Mouse (Mus musculus) cerebellum, adult 11-12 months (tissue): ENCODE measurements at regions not wholly inside any gene's neighbourhood (a gene's known extent, or its start where the extent isn't known, plus 50 kb on each side); places are given as distances from the start of the nearest gene placed in this dataset.
"Not testable (repeated sequence)": the region's sequence is repeated elsewhere in the genome, so short reads cannot be mapped to it uniquely, and the experiment has no call there.

Source experiments
- DNase-seq: peaks from one replicate; pipeline ENCODE4 v3.0.0; 2022

- DNase-seq = no peak
Measured at GRCm38 (mm10) chr13:107573499-107574355, 470.5 kb upstream of the Smim15 start.

- no peak for DNase-seq
Measured at GRCm38 (mm10) chr13:107571539-107571938, 472.7 kb upstream of the Smim15 start.

DNA sequence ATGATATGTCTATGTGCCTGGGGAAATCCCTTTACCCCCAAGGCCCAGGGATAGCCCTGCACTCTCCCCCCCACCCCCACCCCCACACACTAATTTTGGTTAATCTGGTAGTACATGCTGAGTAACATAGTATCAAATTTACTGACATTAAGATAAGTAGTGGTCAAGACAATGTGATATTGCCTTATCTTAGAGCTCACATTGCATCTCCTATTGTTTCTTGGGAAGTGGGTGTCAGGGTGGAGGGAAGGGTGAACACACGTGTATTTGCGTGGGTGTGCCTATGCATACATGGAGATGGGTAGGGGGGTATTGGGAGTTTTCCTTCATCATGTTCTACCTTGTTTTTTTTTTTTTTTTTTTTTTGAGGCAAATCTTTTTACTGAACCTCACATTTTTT lies 474.8 kb upstream of the Smim15 start:
- DNase-seq = no peak

GRCm38 (mm10) chr13:107568701-107569121 lies 475.5 kb upstream of the Smim15 start:
- no peak for DNase-seq

DNA sequence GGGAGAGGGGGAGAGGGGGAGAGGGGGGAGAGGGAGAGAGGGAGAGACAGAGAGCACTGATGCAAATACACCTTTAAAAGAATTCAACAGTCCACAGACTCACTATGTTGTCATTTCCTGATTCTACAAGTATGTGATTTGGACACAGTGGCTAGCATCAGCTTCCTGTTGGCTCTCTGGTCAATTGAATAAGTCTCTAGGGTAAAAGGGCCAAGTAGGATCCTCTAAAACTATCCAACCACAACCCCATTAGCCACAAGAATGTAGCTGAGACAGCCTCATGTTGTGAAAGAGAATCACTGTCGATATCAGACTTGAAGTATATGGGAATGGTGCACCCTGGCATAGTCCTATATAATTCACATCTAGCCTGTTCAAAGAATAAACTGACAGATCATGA lies 481.8 kb upstream of the Smim15 start:
- no peak for DNase-seq

GRCm38 (mm10) chr13:107561529-107561928 lies 482.7 kb upstream of the Smim15 start:
- DNase-seq = no peak

- no peak for DNase-seq
Measured at GRCm38 (mm10) chr13:107555958-107556357, 488.3 kb upstream of the Smim15 start.

DNA sequence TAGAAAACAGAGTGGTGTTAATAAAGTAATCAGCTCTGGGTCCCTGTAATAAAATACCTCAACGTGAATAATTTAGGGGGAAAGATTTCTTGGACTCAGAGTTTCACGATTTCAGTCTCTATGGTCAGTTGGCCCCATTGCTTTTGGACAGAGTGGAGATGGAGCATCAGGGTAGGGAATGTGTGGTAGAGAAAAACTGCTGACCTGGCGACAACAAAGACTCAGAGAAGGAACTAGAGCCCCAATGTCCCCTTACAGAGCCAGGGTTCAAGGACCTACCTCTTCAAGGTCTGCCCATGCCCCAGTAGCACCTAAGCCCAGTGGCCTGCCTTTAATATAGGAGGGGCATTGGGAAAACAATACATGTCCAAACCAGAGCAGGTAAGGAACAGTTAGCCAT lies 490.2 kb upstream of the Smim15 start:
- DNase-seq = no peak

DNA sequence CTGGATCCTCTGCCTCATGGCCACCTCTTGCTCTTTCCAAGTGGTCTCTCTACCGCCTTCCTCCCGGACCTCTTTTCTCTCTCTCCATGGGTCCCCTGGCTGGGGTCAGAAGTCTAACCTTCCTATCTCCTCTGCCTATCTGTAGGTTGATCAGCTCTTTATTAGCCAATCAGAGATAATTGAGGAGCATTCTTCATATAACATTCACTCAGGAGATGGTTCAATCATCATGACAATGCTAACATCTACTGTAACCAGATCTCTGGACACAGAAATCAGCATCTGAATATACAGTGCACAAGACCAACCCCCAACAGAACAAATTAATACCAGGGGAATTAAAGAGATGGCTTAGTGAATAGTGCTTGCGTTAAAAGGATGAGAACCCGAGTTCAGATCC lies 492.1 kb upstream of the Smim15 start:
- DNase-seq = no peak

GRCm38 (mm10) chr13:107549995-107550394 lies 494.3 kb upstream of the Smim15 start:
- DNase-seq = not testable (repeated sequence)

DNA sequence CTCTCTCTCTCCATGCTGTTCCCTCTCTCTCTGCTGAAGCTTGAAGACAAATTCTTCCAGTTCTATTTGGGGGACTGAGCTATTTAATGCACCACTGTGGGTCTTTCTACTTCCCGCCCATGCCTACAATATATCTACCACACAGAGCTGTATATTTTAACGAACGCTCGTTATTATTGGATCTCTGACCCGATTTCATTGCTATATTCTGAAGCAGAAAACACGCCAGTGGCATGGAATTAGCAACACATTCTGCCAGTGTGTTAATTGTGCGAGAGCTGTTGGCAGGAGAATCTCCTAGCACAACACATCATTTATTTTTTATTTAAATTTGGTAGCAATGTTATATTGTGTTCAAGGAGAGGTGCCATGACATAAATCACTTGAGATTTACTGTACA lies 497.2 kb upstream of the Smim15 start:
- no peak for DNase-seq

DNA sequence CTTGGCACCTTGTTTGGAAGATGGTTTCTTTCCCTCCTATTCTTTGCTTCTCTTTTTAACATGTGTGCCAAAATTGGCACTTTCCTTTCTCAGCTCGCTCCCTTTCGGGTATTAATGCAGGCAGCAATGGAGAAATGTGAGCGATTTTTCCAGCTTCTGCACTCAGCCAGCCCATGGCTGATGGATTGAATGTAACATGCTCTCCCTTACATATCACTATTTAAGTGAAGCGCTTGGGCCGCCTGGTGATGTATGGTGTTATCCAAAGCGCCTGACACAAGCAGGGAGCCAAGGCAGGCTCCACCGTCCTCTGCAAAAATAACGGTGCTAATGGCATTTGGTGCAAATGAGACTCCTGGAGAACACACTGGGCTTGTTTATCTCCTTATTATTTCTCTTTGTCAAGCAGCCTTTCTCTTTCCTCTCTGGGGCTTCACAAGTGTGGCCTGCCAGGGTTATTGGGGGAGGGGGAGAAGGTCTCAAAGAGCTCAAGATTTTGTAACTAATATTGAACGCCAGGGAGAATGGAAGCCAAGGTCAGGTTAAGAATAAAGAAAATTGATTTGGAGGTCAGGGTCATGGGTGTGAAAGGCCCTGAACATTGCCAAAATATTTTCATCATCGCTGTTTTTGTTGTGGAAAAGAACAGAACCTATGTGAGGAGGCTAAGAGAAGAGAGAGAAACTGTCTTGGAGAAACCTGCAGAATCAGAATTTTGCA lies 497.9 kb upstream of the Smim15 start:
- no peak for DNase-seq

GRCm38 (mm10) chr13:107541635-107541955 lies 502.7 kb upstream of the Smim15 start:
- no peak for DNase-seq

DNA sequence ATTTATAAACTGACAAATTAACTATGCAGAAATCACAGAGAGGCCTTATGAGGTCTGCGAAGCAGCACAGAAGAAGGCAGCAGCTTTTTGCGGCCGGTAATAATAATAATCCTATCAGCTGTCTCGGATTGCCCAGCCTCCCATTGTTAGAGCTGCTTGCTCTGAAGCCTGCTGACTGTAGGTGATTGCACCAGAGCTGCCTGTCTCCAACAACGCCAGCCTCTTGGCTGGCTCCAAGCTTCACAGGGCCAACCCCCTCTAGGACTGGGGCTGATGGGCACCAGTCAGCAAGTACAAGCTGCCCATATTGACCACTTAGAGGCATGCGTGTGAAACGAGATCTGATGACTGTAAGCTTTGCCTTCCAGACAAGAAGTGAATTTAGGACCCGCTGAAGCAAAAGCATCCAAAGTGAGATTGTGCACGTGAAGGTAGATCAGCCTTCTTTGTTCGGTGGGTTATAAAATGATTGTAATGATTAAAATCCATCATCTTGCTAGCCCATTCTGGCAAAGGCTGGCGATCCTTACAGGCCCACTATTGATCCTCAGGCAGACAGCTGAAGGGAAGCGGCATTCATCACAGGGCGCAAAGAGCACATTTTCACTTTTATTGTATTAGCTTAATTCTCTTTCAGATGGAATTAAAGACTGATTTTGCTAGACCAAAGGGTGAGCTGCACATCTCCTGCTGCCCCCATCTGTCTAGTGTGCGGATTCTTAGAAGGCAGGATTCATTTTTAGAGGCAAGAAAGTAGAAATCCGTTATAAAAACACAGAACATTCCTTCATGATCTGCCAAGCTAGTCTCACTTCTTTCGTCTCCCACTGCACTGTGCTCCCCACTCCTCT lies 503.2 kb upstream of the Smim15 start:
- peak; percentile 3 for DNase-seq

DNA sequence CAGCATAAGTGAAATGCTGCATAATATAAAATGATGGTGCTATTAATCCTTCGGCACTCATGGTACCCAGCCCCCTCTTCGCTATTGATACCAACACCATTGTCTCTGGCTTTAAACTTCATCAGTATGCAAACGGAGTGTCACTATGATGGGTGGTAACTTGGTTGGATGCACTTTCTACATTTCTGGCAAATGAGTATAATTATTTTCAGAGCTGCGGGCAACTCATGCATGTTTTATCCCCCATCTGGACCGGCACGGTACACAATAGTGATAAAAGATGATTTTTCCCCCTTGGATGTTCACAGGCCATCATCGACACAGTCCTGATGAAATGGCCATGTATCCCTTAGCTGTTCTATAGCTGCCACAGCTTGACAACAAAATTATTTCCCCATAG lies 503.9 kb upstream of the Smim15 start:
- no peak for DNase-seq

DNA sequence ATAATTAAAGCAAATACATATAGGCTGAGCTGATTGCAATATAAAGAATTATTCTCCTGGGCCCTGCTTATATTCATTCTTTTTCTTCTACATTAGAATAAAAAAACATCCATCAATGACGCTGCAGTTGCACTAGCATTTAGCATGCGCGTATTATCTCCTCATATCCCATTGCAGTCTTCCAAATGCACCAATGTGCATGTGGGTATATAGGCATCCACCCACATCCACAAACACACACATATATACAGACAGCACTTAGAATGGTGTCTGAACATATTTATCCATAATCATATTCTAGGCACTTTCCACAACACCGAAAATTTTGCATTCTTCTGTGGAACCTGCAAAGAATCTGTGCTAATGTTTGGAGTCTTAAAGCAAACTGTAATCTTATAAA lies 504.4 kb upstream of the Smim15 start:
- DNase-seq = no peak

DNA sequence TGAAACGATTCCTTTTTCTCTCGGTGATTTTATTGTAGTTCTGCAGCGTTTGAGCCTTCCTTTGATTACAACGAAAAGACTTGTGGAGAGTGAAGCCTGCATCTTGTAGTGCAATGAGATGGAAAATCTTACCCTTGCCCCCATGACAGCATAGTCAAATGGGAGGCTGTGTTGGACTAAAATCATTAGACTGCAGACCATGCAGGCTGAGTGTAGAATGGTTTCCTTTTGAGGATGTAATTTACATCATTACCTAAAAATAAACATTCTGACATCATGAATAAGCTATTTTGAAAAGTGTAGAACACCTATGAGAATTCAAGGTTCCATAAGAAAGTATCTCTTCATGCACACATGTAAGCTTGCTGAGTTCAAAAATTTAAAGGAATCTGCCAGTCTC lies 504.9 kb upstream of the Smim15 start:
- no peak for DNase-seq

DNA sequence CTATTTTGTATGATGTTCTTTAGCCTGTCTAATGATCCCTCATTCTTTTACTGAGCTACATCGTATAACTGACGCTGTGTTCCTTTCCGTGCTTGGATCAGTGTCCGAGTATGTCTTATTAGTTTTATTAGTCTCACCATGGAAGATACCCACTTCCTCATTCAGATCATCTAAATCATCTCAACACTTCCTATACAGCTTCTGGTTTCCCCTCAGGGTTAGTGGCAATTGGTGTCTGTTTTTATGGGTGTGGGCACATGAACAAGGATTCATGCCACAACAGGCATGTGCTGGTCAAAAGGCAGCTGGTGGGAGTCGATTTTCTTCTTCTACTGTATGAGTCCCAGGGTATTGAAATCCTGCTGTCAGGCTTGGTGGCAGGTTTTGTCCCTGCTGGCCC lies 509.0 kb upstream of the Smim15 start:
- no peak for DNase-seq

DNA sequence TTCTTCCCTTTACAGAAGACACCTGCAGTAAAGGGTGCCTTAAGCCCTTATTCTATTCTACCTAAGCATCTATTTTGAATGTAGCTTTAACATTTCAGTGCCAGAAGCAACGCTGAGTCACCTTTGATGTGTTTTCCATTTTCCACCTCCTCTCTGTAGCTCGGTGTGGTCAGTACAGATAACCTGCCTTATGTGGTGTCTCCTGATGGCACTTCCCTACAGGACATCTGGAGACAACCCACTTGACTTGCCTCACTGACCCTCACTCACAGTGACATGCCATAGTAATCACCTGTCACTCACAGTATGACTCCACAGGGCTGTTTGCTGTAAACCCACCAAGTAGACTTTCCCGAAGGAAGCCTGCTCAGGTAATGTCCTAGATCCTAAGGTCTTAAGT lies 510.9 kb upstream of the Smim15 start:
- no peak for DNase-seq

DNA sequence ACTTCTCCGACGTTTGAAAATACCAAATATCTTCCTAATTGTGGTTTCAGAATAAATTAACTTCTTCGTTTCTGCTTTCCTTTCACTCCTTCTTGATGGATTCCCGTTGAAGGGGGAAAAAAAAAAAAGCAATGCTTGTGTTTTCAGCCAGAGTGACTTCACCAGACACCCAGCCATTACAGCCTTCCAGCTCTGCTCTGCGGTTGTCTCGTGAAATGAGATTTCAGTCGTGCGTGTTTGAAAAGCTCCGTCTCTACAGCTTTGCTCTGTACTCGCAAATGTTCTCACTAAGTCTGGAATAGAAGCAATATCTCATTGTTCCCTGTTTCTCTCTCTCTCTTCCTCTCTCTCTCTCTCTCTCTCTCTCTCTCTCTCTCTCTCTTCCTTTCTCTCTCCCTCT lies 509.6 kb upstream of the Kif2a start:
- no peak for DNase-seq

DNA sequence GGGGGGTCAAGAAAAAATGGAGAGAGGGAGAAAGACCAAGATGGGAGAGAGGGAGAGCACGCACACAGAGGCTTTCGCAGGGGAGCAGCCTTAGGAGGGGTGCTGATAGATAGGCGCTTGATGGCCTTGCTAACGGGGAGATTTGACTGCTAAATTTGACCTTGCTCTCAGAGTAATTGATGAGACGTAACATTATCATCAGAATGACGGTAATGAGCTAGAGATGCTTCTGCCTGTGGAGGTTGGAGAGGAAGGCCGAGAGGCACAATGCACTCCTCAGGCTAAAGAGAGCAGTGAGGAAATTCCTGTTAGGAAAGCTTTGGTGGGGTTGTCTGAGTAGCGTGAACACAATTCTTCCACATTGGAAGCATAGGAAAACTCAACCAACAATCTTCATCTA lies 509.1 kb upstream of the Kif2a start:
- DNase-seq = no peak

DNA sequence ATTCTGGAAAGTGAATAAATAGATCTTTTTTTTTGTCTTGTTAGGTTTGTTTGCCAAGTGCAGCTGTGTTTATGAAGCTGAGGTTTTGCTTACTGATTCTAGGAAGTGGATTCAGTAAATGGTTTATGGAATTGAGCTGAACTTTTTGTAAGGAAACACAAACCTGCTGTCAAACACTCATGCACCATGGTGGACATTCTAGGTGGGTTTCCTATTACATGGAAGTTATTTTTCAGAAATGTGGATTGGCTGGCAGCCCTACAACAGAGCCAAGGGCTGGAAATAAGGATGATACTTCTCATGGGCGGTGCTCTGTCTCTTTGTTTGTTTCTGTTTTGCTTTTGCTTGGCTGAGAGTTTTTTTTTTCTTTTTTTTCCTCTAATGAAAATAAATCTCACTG lies 508.5 kb upstream of the Kif2a start:
- no peak for DNase-seq

GRCm38 (mm10) chr13:107528724-107529456 lies 507.0 kb upstream of the Kif2a start:
- no peak for DNase-seq
